ENCODE assay signal across 17 mouse cellular contexts in genomic region chr8:121613419-121613818, GRCm38 (mm10). TPM values are rescaled to one million over a fixed set of nuclear protein-coding genes. Genes with fewer than 3 reads are reported as not detected.
DNase-seq lines count a peak whose midpoint lies in the region; ATAC-seq lines count a peak whose summit lies in the region.
"Had no signal": no experiment of that assay in that cellular context is flagged by ENCODE, and none has a peak within 500 bp of the region (broad histone marks: within the 10 kb centered on the region; RNA-seq: fewer than 3 reads in every experiment).

No protein-coding gene starts in this region.

- 0 out of 2 replicates have a peak overlapping the region, but pooled peaks have one; percentile 5 for H3K9ac ChIP-seq in forebrain, embryonic 16.5 days (replicated peaks; ENCODE audit: low read depth, low read length)
- H3K9ac ChIP-seq in forebrain, embryonic 12.5 days = no peak overlapping the region
- no peak overlapping the region; the same call in 1 of the 2 replicates for H3K9ac ChIP-seq in heart, embryonic 13.5 days
- peak overlapping the region; percentile 25; the same call in 1 of the 2 replicates for H3K9ac ChIP-seq in midbrain, embryonic 16.5 days (ENCODE audit: low read depth, low read length)
- H3K9ac ChIP-seq in midbrain, embryonic 11.5 days (ENCODE audit: low read length) = no peak overlapping the region
- H3K9ac ChIP-seq: embryonic facial prominence, embryonic 13.5 days; intestine, embryonic 15.5 days had no signal

- H3K36me3 ChIP-seq in forebrain, embryonic 16.5 days (ENCODE audit: control insufficient read depth, insufficient read depth) = peaks cover 11% of the 10 kb centered on the region
- H3K36me3 ChIP-seq in forebrain, embryonic 12.5 days (replicated peaks) = peaks cover 77% of the 10 kb centered on the region
- H3K36me3 ChIP-seq in heart, embryonic 13.5 days = peaks cover 56% of the 10 kb centered on the region
- peaks cover 16% of the 10 kb centered on the region for H3K36me3 ChIP-seq in midbrain, embryonic 16.5 days (ENCODE audit: control insufficient read depth, insufficient read depth, low read length)
- H3K36me3 ChIP-seq in midbrain, embryonic 11.5 days (ENCODE audit: control insufficient read depth, insufficient read depth, low read length) = peaks cover 6% of the 10 kb centered on the region

- H3K27me3 ChIP-seq in forebrain, embryonic 16.5 days (replicated peaks; ENCODE audit: control insufficient read depth, insufficient read depth, low read length) = no peaks in the 10 kb centered on the region
- H3K27me3 ChIP-seq in forebrain, embryonic 12.5 days = no peaks in the 10 kb centered on the region
- no peaks in the 10 kb centered on the region for H3K27me3 ChIP-seq in heart, embryonic 13.5 days (replicated peaks)
- no peaks in the 10 kb centered on the region for H3K27me3 ChIP-seq in midbrain, embryonic 16.5 days (ENCODE audit: control insufficient read depth, insufficient read depth, low read depth, low read length)
- no peaks in the 10 kb centered on the region for H3K27me3 ChIP-seq in midbrain, embryonic 11.5 days (ENCODE audit: control insufficient read depth, insufficient read depth, low read length)
- H3K27me3 ChIP-seq: embryonic facial prominence, embryonic 13.5 days; intestine, embryonic 15.5 days had no signal

- intact Hi-C loops in heart, postnatal 36 days (cut with DNase I) = no loop called here

- ATAC-seq in forebrain, embryonic 16.5 days = no peak
- ATAC-seq in forebrain, embryonic 12.5 days (ENCODE audit: low FRiP score) = no peak
- no peak for ATAC-seq in heart, embryonic 13.5 days (ENCODE audit: extremely low read depth, insufficient number of reproducible peaks, low FRiP score, low TSS enrichment)
- ATAC-seq in midbrain, embryonic 16.5 days = no peak
- no peak for ATAC-seq in midbrain, embryonic 11.5 days (ENCODE audit: low FRiP score)
- ATAC-seq: intestine, embryonic 15.5 days had no signal

- no peak overlapping the region for H3K4me2 ChIP-seq in forebrain, embryonic 16.5 days (ENCODE audit: low read length)
- no peak overlapping the region for H3K4me2 ChIP-seq in forebrain, embryonic 12.5 days
- no peak overlapping the region for H3K4me2 ChIP-seq in heart, embryonic 13.5 days
- H3K4me2 ChIP-seq in midbrain, embryonic 16.5 days (ENCODE audit: low read length) = no peak overlapping the region
- H3K4me2 ChIP-seq in midbrain, embryonic 11.5 days = no peak overlapping the region
- H3K4me2 ChIP-seq: embryonic facial prominence, embryonic 13.5 days; intestine, embryonic 15.5 days had no signal

- H3K9me3 ChIP-seq in forebrain, embryonic 16.5 days (ENCODE audit: control insufficient read depth, low read length) = no peaks in the 10 kb centered on the region
- no peaks in the 10 kb centered on the region for H3K9me3 ChIP-seq in forebrain, embryonic 12.5 days
- no peaks in the 10 kb centered on the region for H3K9me3 ChIP-seq in heart, embryonic 13.5 days
- H3K9me3 ChIP-seq in midbrain, embryonic 16.5 days (replicated peaks; ENCODE audit: control insufficient read depth, low read length, poor library complexity, severe bottlenecking) = no peaks in the 10 kb centered on the region
- H3K9me3 ChIP-seq in midbrain, embryonic 11.5 days (ENCODE audit: control insufficient read depth, low read length) = no peaks in the 10 kb centered on the region
- H3K9me3 ChIP-seq: embryonic facial prominence, embryonic 13.5 days; hindbrain, embryonic 10.5 days; intestine, embryonic 15.5 days had no signal

- no peak overlapping the region for H3K4me3 ChIP-seq in forebrain, embryonic 16.5 days (replicated peaks; ENCODE audit: low read length)
- H3K4me3 ChIP-seq in forebrain, embryonic 12.5 days (replicated peaks) = no peak overlapping the region
- no peak overlapping the region for H3K4me3 ChIP-seq in heart, embryonic 13.5 days
- no peak overlapping the region for H3K4me3 ChIP-seq in midbrain, embryonic 16.5 days (ENCODE audit: low read depth, low read length)
- no peak overlapping the region for H3K4me3 ChIP-seq in midbrain, embryonic 11.5 days (ENCODE audit: low read depth, low read length)
- H3K4me3 ChIP-seq: embryonic facial prominence, embryonic 13.5 days; hindbrain, embryonic 10.5 days; intestine, embryonic 15.5 days had no signal

- DNase-seq in heart, postnatal 36 days = no peak
- DNase-seq in midbrain, embryonic 11.5 days (ENCODE audit: low spot score, missing footprints) = no peak
- DNase-seq: adrenal gland, adult 8-10 months; adrenal gland, postnatal 36 days; cerebellum, adult 11 months; cerebellum, adult 9-11 months; cerebellum, postnatal 36 days; heart, adult 18-20 months; heart, postnatal 14 days; kidney, adult 18-20 months had no signal

- no peak overlapping the region for H3K27ac ChIP-seq in forebrain, embryonic 16.5 days (ENCODE audit: low read length)
- H3K27ac ChIP-seq in forebrain, embryonic 12.5 days = no peak overlapping the region
- peak overlapping the region; percentile 24; the same call in 1 of the 2 replicates for H3K27ac ChIP-seq in heart, embryonic 13.5 days (replicated peaks)
- H3K27ac ChIP-seq in midbrain, embryonic 16.5 days (ENCODE audit: low read length) = no peak overlapping the region
- H3K27ac ChIP-seq in midbrain, embryonic 11.5 days (ENCODE audit: low read depth, low read length) = no peak overlapping the region
- H3K27ac ChIP-seq: embryonic facial prominence, embryonic 13.5 days; hindbrain, embryonic 10.5 days; intestine, embryonic 15.5 days had no signal

- H3K4me1 ChIP-seq in forebrain, embryonic 16.5 days (replicated peaks; ENCODE audit: control insufficient read depth, insufficient read depth, low read length) = no peaks in the 10 kb centered on the region
- H3K4me1 ChIP-seq in forebrain, embryonic 12.5 days = no peaks in the 10 kb centered on the region; the same call in 1 of the 2 replicates
- H3K4me1 ChIP-seq in heart, embryonic 13.5 days = peaks cover 26% of the 10 kb centered on the region
- H3K4me1 ChIP-seq in midbrain, embryonic 16.5 days (ENCODE audit: control insufficient read depth, insufficient read depth, low read length) = peaks cover 2% of the 10 kb centered on the region; the same call in 1 of the 2 replicates
- H3K4me1 ChIP-seq in midbrain, embryonic 11.5 days (ENCODE audit: control insufficient read depth, insufficient read depth, low read length) = no peaks in the 10 kb centered on the region
- H3K4me1 ChIP-seq: embryonic facial prominence, embryonic 13.5 days; intestine, embryonic 15.5 days had no signal

RNA-seq across cellular contexts. Expression of gene Map1lc3b, which starts 23.3 kb away (rescaled TPM):
- 407 and 443 TPM in 2 replicates for polyA plus RNA-seq in forebrain, embryonic 16.5 days (2015; fragmentation: Nextera tagmentation; extraction: Ambion mirVana)
- 248 and 250 TPM in 2 replicates for polyA plus RNA-seq in forebrain, embryonic 12.5 days (2016; fragmentation: Nextera tagmentation; extraction: Ambion mirVana)
- 187 and 188 TPM in 2 replicates for polyA plus RNA-seq in heart, embryonic 13.5 days (2015; fragmentation: Nextera tagmentation; extraction: Ambion mirVana)
- total RNA-seq in heart, postnatal 36 days (2021) = 100 to 1,000 TPM; 266 to 268 TPM
- polyA plus RNA-seq in midbrain, embryonic 16.5 days (2015; fragmentation: Nextera tagmentation; extraction: Ambion mirVana) = 362 and 370 TPM in 2 replicates
- 282 and 283 TPM in 2 replicates for polyA plus RNA-seq in midbrain, embryonic 11.5 days (2014; fragmentation: Nextera tagmentation; extraction: Ambion mirVana)

RNA-seq across cellular contexts. Expression of gene Fbxo31, which starts 34.8 kb away (rescaled TPM):
- polyA plus RNA-seq in forebrain, embryonic 16.5 days (2015; fragmentation: Nextera tagmentation; extraction: Ambion mirVana) = 33.8 and 35.9 TPM in 2 replicates
- polyA plus RNA-seq in forebrain, embryonic 12.5 days (2016; fragmentation: Nextera tagmentation; extraction: Ambion mirVana) = 18.6 and 19.3 TPM in 2 replicates
- polyA plus RNA-seq in heart, embryonic 13.5 days (2015; fragmentation: Nextera tagmentation; extraction: Ambion mirVana) = 7.8 and 9.8 TPM in 2 replicates
- 100 to 1,000 TPM; 122 to 133 TPM for total RNA-seq in heart, postnatal 36 days (2021)
- polyA plus RNA-seq in midbrain, embryonic 16.5 days (2015; fragmentation: Nextera tagmentation; extraction: Ambion mirVana) = 32.0 and 37.6 TPM in 2 replicates
- polyA plus RNA-seq in midbrain, embryonic 11.5 days (2014; fragmentation: Nextera tagmentation; extraction: Ambion mirVana) = 11.0 and 16.3 TPM in 2 replicates

RNA-seq across cellular contexts. Expression of gene Zcchc14, which starts 39.3 kb away (rescaled TPM):
- 37.3 and 38.5 TPM in 2 replicates for polyA plus RNA-seq in forebrain, embryonic 16.5 days (2015; fragmentation: Nextera tagmentation; extraction: Ambion mirVana)
- 28.3 and 30.5 TPM in 2 replicates for polyA plus RNA-seq in forebrain, embryonic 12.5 days (2016; fragmentation: Nextera tagmentation; extraction: Ambion mirVana)
- 7.8 and 8.7 TPM in 2 replicates for polyA plus RNA-seq in heart, embryonic 13.5 days (2015; fragmentation: Nextera tagmentation; extraction: Ambion mirVana)
- 10 to 100 TPM; 25.3 to 33.1 TPM for total RNA-seq in heart, postnatal 36 days (2021)
- polyA plus RNA-seq in midbrain, embryonic 16.5 days (2015; fragmentation: Nextera tagmentation; extraction: Ambion mirVana) = 23.9 and 28.2 TPM in 2 replicates
- polyA plus RNA-seq in midbrain, embryonic 11.5 days (2014; fragmentation: Nextera tagmentation; extraction: Ambion mirVana) = 20.7 and 22.7 TPM in 2 replicates

Comparison
In these comparisons a context has a peak if more than half of its experiments do, and no peak if none do; other contexts are left out.
1. H3K9ac ChIP-seq: peak in forebrain, embryonic 16.5 days (single experiment) and midbrain, embryonic 16.5 days (single experiment); none in forebrain, embryonic 12.5 days (single experiment), heart, embryonic 13.5 days (single experiment) and midbrain, embryonic 11.5 days (single experiment).